Comparison of ENCODE assay signal across 9 mouse cellular contexts in genomic region chr4:117676903-117677302, GRCm38 (mm10). TPM values are rescaled to one million over a fixed set of nuclear protein-coding genes. Genes with fewer than 3 reads are reported as not detected.
A peak's percentile ranks its signal among the peaks of the same experiment; 100 is the strongest.
DNase-seq lines count a peak whose midpoint lies in the region; ATAC-seq and TF ChIP-seq lines count a peak whose summit lies in the region.
"Had no signal": no experiment of that assay in that cellular context is flagged by ENCODE, and none has a peak within 500 bp of the region (broad histone marks: within the 10 kb centered on the region; RNA-seq: fewer than 3 reads in every experiment).

No protein-coding gene starts in this region.

- 0 out of 4 replicates have a peak, but pooled peaks cover 0 to 6% of the 10 kb centered on the region in 2 experiments for H3K4me1 ChIP-seq in MEL (ENCODE audit: control insufficient read depth in 1 of 2, insufficient read depth in 2 of 2, low read length in 2 of 2)
- peaks cover 13% of the 10 kb centered on the region for H3K4me1 ChIP-seq in hindbrain, embryonic 12.5 days

- DNase-seq in MEL (ENCODE audit: low read depth, low spot score) = peak; percentile 81
- peak; percentile 89 for DNase-seq in brain, embryonic 14.5 days (ENCODE audit: low read depth)
- peak; percentile 67 for DNase-seq in layer of hippocampus, adult 9-11 months
- DNase-seq in lung, postnatal 25 days (ENCODE audit: low spot score) = peak; percentile 70
- peak; percentile 94 for DNase-seq in retina, embryonic 14.5 days (ENCODE audit: low spot score)
- peak; percentile 81 for DNase-seq in urinary bladder, postnatal 14 days (ENCODE audit: low spot score)

- no peak for TF ChIP-seq POLR2A in MEL (IDR thresholded peaks at IDR 0.05; ENCODE audit: control insufficient read depth in 1 of 2, insufficient read depth in 1 of 2, low read depth in 1 of 2, low read length in 2 of 2, poor library complexity in 1 of 2)
- no peak for TF ChIP-seq POLR2A in brain, embryonic 14.5 days (IDR thresholded peaks at IDR 0.05; ENCODE audit: borderline replicate concordance, extremely low read depth, insufficient read depth, insufficient read length, poor library complexity, severe bottlenecking)

- H3K36me3 ChIP-seq in MEL (ENCODE audit: control insufficient read depth in 1 of 2, insufficient read depth in 2 of 2, low read length in 2 of 2) = peaks cover 0 to 2% of the 10 kb centered on the region in 2 experiments; a peak in 1 of 4 replicates
- peaks cover 80% of the 10 kb centered on the region for H3K36me3 ChIP-seq in hindbrain, embryonic 12.5 days

- H3K9me3 ChIP-seq in MEL (replicated peaks; ENCODE audit: insufficient read depth, low read length) = no peaks in the 10 kb centered on the region
- H3K9me3 ChIP-seq in hindbrain, embryonic 12.5 days (replicated peaks) = no peaks in the 10 kb centered on the region
- H3K9me3 ChIP-seq: limb, embryonic 15.5 days had no signal

- no peaks in the 10 kb centered on the region for H3K27me3 ChIP-seq in MEL (ENCODE audit: control insufficient read depth in 1 of 2, insufficient read depth in 2 of 2, low read length in 2 of 2)
- H3K27me3 ChIP-seq in hindbrain, embryonic 12.5 days = no peaks in the 10 kb centered on the region
- H3K27me3 ChIP-seq: limb, embryonic 15.5 days had no signal

- no peak overlapping the region for H3K4me2 ChIP-seq in hindbrain, embryonic 12.5 days (replicated peaks)
- H3K4me2 ChIP-seq: limb, embryonic 15.5 days had no signal

- WGBS in hindbrain, embryonic 12.5 days = 16% methylated on average over 3 of the region's 3 CpGs

- ATAC-seq in erythroid progenitor cell, adult 5-6 weeks (replicated peaks; ENCODE audit: low FRiP score, poor library complexity, severe bottlenecking) = 0 out of 2 replicates have a peak, but pooled peaks have one; percentile 53
- ATAC-seq in hindbrain, embryonic 12.5 days (ENCODE audit: low FRiP score) = peak; percentile 49

- TF ChIP-seq CTCF in MEL (IDR thresholded peaks at IDR 0.05 in 2 of 3, conservative IDR thresholded peaks at IDR 0.05 in 1 of 3; ENCODE audit: control insufficient read depth in 1 of 3, insufficient read depth in 1 of 3, low read depth in 2 of 3, low read length in 3 of 3, poor library complexity in 1 of 3, severe bottlenecking in 1 of 3) = peak; percentile 81 to 92 (median 88)
- TF ChIP-seq CTCF in brain, embryonic 14.5 days (IDR thresholded peaks at IDR 0.05; ENCODE audit: borderline replicate concordance, extremely low read depth, insufficient read depth, insufficient read length) = peak; percentile 88

- H3K79me2 ChIP-seq in MEL (ENCODE audit: control insufficient read depth, insufficient read depth, low read length, poor library complexity) = peaks cover 7% of the 10 kb centered on the region

- no peak for TF ChIP-seq EP300 in MEL (IDR thresholded peaks at IDR 0.05; ENCODE audit: low read depth in 1 of 2, low read length in 2 of 2)

- peak; percentile 95 for TF ChIP-seq RAD21 in MEL (IDR thresholded peaks at IDR 0.05; ENCODE audit: low read depth, low read length)

- H3K27ac ChIP-seq in MEL (ENCODE audit: control insufficient read depth, low read depth, low read length) = no peak overlapping the region
- H3K27ac ChIP-seq in hindbrain, embryonic 12.5 days = no peak overlapping the region
- H3K27ac ChIP-seq: limb, embryonic 15.5 days had no signal

- H3K4me3 ChIP-seq in MEL (ENCODE audit: control insufficient read depth in 1 of 2, insufficient read depth in 1 of 2, low read depth in 2 of 2, low read length in 2 of 2) = no peak overlapping the region
- no peak overlapping the region for H3K4me3 ChIP-seq in hindbrain, embryonic 12.5 days
- H3K4me3 ChIP-seq: limb, embryonic 15.5 days had no signal

- no peak overlapping the region for H3K9ac ChIP-seq in MEL (ENCODE audit: control insufficient read depth, low read depth, low read length, poor library complexity, severe bottlenecking)
- no peak overlapping the region for H3K9ac ChIP-seq in hindbrain, embryonic 12.5 days
- H3K9ac ChIP-seq: limb, embryonic 15.5 days had no signal

TF ChIP-seq in MEL, 35 proteins besides CTCF, POLR2A, EP300 and RAD21:
- TF ChIP-seq POLR2AphosphoS5 (IDR thresholded peaks at IDR 0.05; ENCODE audit: borderline replicate concordance, low read depth, low read length) (no peak), MAZ (IDR thresholded peaks at IDR 0.05; ENCODE audit: low read depth, low read length) (peak; percentile 47; the same call in 1 of the 2 replicates), MYB (IDR thresholded peaks at IDR 0.05; ENCODE audit: low read depth, low read length) (no peak), POLR2AphosphoS2 (IDR thresholded peaks at IDR 0.05; ENCODE audit: low read length) (peak; percentile 28; the same call in 1 of the 2 replicates), NRF1 (IDR thresholded peaks at IDR 0.05; ENCODE audit: insufficient read depth, low read depth, low read length, poor library complexity, severe bottlenecking) (no peak), SMC3 (IDR thresholded peaks at IDR 0.05; ENCODE audit: low read depth, low read length) (peak; percentile 94), HCFC1 (IDR thresholded peaks at IDR 0.05; ENCODE audit: low read depth, low read length) (no peak), SIN3A (IDR thresholded peaks at IDR 0.05; ENCODE audit: low read length) (peak; percentile 25; the same call in 1 of the 2 replicates), ZC3H11A (IDR thresholded peaks at IDR 0.05; ENCODE audit: low read depth, low read length) (peak; percentile 91), JUND (IDR thresholded peaks at IDR 0.05; ENCODE audit: low read depth, low read length) (0 out of 2 replicates have a peak, but pooled peaks have one; percentile 31), ELF1 (IDR thresholded peaks at IDR 0.05; ENCODE audit: low read depth, low read length) (peak; percentile 21; the same call in 1 of the 2 replicates), ZMIZ1 (IDR thresholded peaks at IDR 0.05; ENCODE audit: low read depth, low read length) (0 out of 2 replicates have a peak, but pooled peaks have one; percentile 23)

RNA-seq across cellular contexts. Expression of gene Dmap1, which starts 5.2 kb away (rescaled TPM):
- total RNA-seq in MEL (2012; rRNA removed) = 44.7 and 45.2 TPM in 2 replicates
- 10 to 100 TPM in 1 of 2 experiments, not detected in 1; 69.7 TPM for polyA plus RNA-seq in MEL (2012; ENCODE audit: insufficient read depth in 1 of 2, insufficient read length in 2 of 2, low read depth in 1 of 2, low replicate concordance in 2 of 2, missing spikeins in 1 of 2)
- 60.3 and 62.8 TPM in 2 replicates for polyA plus RNA-seq in brain, embryonic 14.5 days (2012; rRNA removed)
- 10.1 and 13.4 TPM in 2 replicates for total RNA-seq in erythroid progenitor cell, adult 5-6 weeks (2015; ENCODE audit: low replicate concordance)
- 13.6 and 38.2 TPM in 2 replicates for total RNA-seq in erythroid progenitor cell, adult 5-6 weeks (2017; ENCODE audit: low replicate concordance)
- polyA plus RNA-seq in hindbrain, embryonic 12.5 days (2016; fragmentation: Nextera tagmentation; extraction: Ambion mirVana) = 70.3 and 72.1 TPM in 2 replicates

RNA-seq across cellular contexts. Expression of gene Gm12845, which starts 47.3 kb away (rescaled TPM):
- total RNA-seq in MEL (2012; rRNA removed) = not detected in 2 replicates
- polyA plus RNA-seq in MEL (2012; ENCODE audit: insufficient read depth in 1 of 2, insufficient read length in 2 of 2, low read depth in 1 of 2, low replicate concordance in 2 of 2, missing spikeins in 1 of 2) = not detected
- not detected in 2 replicates for polyA plus RNA-seq in brain, embryonic 14.5 days (2012; rRNA removed)
- not detected in 2 replicates for total RNA-seq in erythroid progenitor cell, adult 5-6 weeks (2015; ENCODE audit: low replicate concordance)
- total RNA-seq in erythroid progenitor cell, adult 5-6 weeks (2017; ENCODE audit: low replicate concordance) = not detected in 2 replicates
- polyA plus RNA-seq in hindbrain, embryonic 12.5 days (2016; fragmentation: Nextera tagmentation; extraction: Ambion mirVana) = not detected in 2 replicates
- polyA plus RNA-seq: limb, embryonic 15.5 days had no signal
